In the genomic region with DNA sequence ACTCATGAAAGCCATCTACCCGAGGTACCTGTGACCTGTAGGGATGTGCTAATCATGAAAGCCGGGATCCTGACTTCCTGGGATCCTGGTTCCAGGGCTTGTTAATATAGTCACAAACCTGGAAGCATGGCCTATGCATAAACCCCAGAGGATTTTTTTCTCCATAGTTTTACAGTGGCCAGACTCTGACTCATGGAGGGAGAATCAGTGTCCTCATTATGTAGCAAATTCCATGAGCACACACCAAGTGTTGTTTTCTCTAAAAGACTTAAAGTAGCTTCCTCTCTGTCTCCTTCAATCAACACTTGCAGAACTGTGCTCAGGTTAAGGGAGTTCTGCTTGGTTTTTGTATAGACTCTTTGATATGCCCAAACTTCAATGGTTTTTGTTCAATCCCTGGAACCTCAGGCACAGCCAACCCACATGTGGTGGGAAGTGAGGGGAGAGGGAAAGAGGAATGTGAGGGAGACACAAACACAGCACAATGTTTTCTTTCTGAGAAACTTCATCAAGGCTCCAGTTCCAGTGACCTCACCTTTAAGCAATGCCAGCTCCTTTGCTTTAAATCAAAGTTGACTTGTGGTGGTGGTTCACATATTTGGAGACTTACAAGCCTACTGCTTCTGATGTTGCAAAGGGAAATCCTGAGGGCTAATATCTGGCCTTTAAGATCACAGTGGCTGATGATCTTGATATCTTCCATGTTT, we compare ENCODE assay signal across 30 mouse cellular contexts.
A peak's percentile ranks its signal among the peaks of the same experiment; 100 is the strongest.
DNase-seq lines count a peak whose midpoint lies in the region; ATAC-seq and TF ChIP-seq lines count a peak whose summit lies in the region.
"Had no signal": no experiment of that assay in that cellular context is flagged by ENCODE, and none has a peak within 500 bp of the region (broad histone marks: within the 10 kb centered on the region; RNA-seq: fewer than 3 reads in every experiment).

No protein-coding gene starts in this region.

- no peaks in the 10 kb centered on the region for H3K27me3 ChIP-seq in kidney, postnatal 0 days (ENCODE audit: insufficient read depth, low read length)
- H3K27me3 ChIP-seq: CH12.LX; embryonic facial prominence, embryonic 15.5 days; hindbrain, embryonic 13.5 days; liver, embryonic 15.5 days; midbrain, embryonic 15.5 days; neural tube, embryonic 12.5 days had no signal

- ATAC-seq in kidney, postnatal 0 days (replicated peaks; ENCODE audit: low FRiP score, low read depth): no peak
- ATAC-seq in inflammation-experienced regulatory T-cells, adult 6 months: no peak
- ATAC-seq: forebrain, embryonic 14.5 days; midbrain, embryonic 15.5 days had no signal

- no peak overlapping the region for H3K9ac ChIP-seq in kidney, postnatal 0 days (ENCODE audit: low read depth, low read length)
- H3K9ac ChIP-seq: embryonic facial prominence, embryonic 15.5 days; hindbrain, embryonic 13.5 days; liver, embryonic 15.5 days; lung, embryonic 14.5 days; midbrain, embryonic 15.5 days; neural tube, embryonic 12.5 days had no signal

- no peaks in the 10 kb centered on the region for H3K36me3 ChIP-seq in kidney, postnatal 0 days (ENCODE audit: insufficient read depth, low read length)
- H3K36me3 ChIP-seq: embryonic facial prominence, embryonic 15.5 days; hindbrain, embryonic 13.5 days; liver, embryonic 15.5 days; midbrain, embryonic 10.5 days; midbrain, embryonic 15.5 days; neural tube, embryonic 12.5 days had no signal

- 72% methylated on average over 2 of the region's 2 CpGs for WGBS in kidney, postnatal 0 days

- no peak for TF ChIP-seq CTCF in kidney, postnatal 0 days (IDR thresholded peaks at IDR 0.05; ENCODE audit: low read depth)

- no peak overlapping the region for H3K4me2 ChIP-seq in kidney, postnatal 0 days (ENCODE audit: low read length)
- H3K4me2 ChIP-seq: embryonic facial prominence, embryonic 15.5 days; heart, embryonic 11.5 days; hindbrain, embryonic 13.5 days; liver, embryonic 15.5 days; lung, embryonic 14.5 days; midbrain, embryonic 15.5 days; neural tube, embryonic 12.5 days had no signal

- H3K9me3 ChIP-seq in kidney, postnatal 0 days (replicated peaks; ENCODE audit: low read length): no peaks in the 10 kb centered on the region
- H3K9me3 ChIP-seq: embryonic facial prominence, embryonic 15.5 days; hindbrain, embryonic 13.5 days; liver, embryonic 15.5 days; midbrain, embryonic 10.5 days; midbrain, embryonic 15.5 days; neural tube, embryonic 12.5 days had no signal

- H3K27ac ChIP-seq in kidney, postnatal 0 days: no peak overlapping the region
- H3K27ac ChIP-seq: embryonic facial prominence, embryonic 15.5 days; hindbrain, embryonic 13.5 days; layer of hippocampus, adult 2 months; liver, embryonic 15.5 days; midbrain, embryonic 10.5 days; midbrain, embryonic 15.5 days; neural tube, embryonic 12.5 days had no signal

- DNase-seq in kidney, postnatal 0 days (ENCODE audit: low spot score): peak; percentile 11
- DNase-seq in kidney, postnatal 14 days: no peak
- DNase-seq in NIH3T3 (ENCODE audit: low read depth): peak; percentile 71
- DNase-seq in fibroblast of lung, adult 2 months (ENCODE audit: low read depth): peak; percentile 82
- DNase-seq in right cerebral cortex, postnatal 14 days: no peak
- no peak for DNase-seq in adrenal gland, adult 18-20 months (ENCODE audit: low spot score in 2 of 2)
- DNase-seq: adrenal gland, postnatal 25 days; B cell, adult 2 months; cerebellum, adult 2 months; cerebellum, postnatal 14 days; gastrocnemius, postnatal 36 days; heart, adult 18-20 months; heart, postnatal 4 days; kidney, adult 11 months; kidney, postnatal 36 days; left cerebral cortex, postnatal 4 days; lung, embryonic 14.5 days; lung, postnatal 14 days; right cerebral cortex, adult 18-20 months had no signal

- H3K4me3 ChIP-seq in kidney, postnatal 0 days (replicated peaks; ENCODE audit: low read depth, low read length): no peak overlapping the region
- H3K4me3 ChIP-seq: embryonic facial prominence, embryonic 15.5 days; hindbrain, embryonic 13.5 days; layer of hippocampus, adult 2 months; liver, embryonic 15.5 days; midbrain, embryonic 10.5 days; midbrain, embryonic 15.5 days; neural tube, embryonic 12.5 days had no signal

- no peaks in the 10 kb centered on the region for H3K4me1 ChIP-seq in kidney, postnatal 0 days (replicated peaks; ENCODE audit: insufficient read depth, low read length)
- H3K4me1 ChIP-seq: embryonic facial prominence, embryonic 15.5 days; hindbrain, embryonic 13.5 days; liver, embryonic 15.5 days; midbrain, embryonic 10.5 days; midbrain, embryonic 15.5 days; neural tube, embryonic 12.5 days had no signal

Comparison
In these comparisons a context has a peak if more than half of its experiments do, and no peak if none do; other contexts are left out.
1. DNase-seq: peak in kidney, postnatal 0 days (single experiment), NIH3T3 (single experiment) and fibroblast of lung, adult 2 months (single experiment); none in kidney, postnatal 14 days (single experiment), right cerebral cortex, postnatal 14 days (single experiment) and adrenal gland, adult 18-20 months (0 of 2).